Mouse (Mus musculus): ENCODE measurements around the gene Ccr3.
"Not testable (repeated sequence)": the region's sequence is repeated elsewhere in the genome, so short reads cannot be mapped to it uniquely, and the experiment has no call there.

Gene Ccr3

DNA sequence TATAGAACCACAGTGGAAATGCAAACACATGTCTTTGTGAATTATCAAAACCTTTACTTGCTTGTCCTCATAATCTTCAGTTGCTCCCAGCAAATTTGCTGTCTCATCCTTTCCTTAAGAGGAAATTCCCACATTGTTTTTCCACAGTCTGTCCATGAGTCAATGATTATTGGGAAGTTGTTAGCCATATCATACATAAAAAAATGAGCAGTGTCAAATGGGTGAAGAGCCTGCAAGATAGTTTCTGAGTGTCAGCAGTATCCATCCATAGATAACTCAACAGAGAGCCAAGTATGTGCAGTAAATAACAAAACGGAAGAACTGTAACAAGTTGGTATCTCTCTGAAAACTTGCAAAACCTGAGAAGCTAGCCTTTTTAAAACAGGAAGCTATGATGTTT, at the start of gene Ccr3:
Gene Ccr3 (plus strand): TSS at position 301 of the 400 bp plus-strand sequence.
- no peak for DNase-seq

- no peak for DNase-seq
Measured at GRCm38 (mm10) chr9:123975630-123976029, 46.1 kb upstream of the Ccr3 start.

- no peak for DNase-seq
Measured at GRCm38 (mm10) chr9:123976876-123977663, 44.7 kb upstream of the Ccr3 start.

GRCm38 (mm10) chr9:123978308-123978707, 43.5 kb upstream of the Ccr3 start, which contains the start of gene Ccr1l1:
Gene Ccr1l1 (minus strand): TSS chr9:123978408.
- DNase-seq: no peak

DNA sequence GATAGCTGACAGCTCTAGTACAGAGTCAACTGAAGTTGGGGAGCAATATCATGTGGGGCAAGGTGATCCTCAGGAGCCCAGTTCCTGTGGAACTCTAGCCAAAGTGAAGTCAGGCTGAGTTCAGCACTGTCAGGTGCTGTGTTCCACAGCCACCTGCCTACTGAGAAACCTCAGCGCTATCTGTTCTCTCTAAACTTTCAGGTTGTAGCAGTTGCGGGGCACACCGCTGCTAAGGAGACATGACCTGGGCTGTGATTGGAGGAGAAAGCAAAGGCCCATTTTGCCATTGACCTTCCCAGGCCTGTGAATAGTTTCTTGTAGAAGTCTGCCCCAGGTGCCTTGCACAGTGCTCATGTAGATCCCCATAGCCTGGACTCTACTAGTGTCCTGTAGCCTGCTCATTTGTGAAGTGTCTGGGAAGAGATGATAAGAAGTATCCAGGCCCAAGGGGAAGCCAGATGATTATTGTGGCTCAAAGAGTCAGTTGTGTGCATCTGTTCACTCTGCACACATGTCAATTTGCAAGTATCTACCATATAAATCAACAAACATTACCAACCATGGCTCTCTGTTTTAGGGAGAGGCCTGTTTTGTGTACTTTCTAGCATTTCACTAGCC, 40.8 kb upstream of the Ccr3 start:
- not testable (repeated sequence) for DNase-seq

DNA sequence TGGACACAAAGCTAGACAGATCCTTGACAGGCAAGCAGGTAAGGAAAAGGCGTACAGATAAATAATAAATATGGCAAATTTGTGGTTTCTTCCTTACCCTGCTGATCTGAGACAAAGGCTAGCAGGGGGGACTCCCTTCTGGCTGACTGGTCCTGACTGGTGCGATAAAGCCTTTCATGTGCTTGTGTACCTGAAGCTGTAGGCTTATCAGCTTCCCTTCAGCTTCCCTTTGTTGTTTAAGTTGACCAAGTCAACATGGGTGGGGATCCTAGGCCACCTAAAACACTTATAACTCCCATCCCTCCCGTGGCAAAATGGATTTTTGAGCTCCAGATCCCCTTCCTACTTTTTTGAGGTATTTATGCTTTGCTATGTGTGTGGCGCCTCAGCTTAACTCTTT, 39.9 kb upstream of the Ccr3 start:
- no peak for DNase-seq

DNA sequence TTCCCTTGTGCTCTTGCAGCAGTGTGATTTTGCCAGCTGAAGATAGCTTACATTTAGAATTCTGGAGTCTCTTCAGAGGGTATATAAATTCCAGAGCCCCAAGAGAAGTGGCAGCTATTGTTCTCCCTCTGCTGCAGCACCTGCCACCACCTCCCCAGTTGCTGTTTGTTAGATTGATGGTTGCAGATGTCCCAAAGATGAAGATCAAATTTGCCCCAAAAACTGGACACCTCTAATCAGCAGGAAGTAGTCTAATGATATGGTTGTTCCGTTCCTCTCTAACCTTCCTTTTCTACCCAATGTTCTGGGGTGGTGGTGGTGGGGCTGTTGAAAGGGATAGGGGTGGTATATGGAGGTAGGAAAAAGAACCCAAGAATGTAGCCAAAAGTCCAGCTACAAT, 39.1 kb upstream of the Ccr3 start:
- no peak for DNase-seq

- DNase-seq: no peak
Measured at GRCm38 (mm10) chr9:123984943-123985342, 36.8 kb upstream of the Ccr3 start.

DNA sequence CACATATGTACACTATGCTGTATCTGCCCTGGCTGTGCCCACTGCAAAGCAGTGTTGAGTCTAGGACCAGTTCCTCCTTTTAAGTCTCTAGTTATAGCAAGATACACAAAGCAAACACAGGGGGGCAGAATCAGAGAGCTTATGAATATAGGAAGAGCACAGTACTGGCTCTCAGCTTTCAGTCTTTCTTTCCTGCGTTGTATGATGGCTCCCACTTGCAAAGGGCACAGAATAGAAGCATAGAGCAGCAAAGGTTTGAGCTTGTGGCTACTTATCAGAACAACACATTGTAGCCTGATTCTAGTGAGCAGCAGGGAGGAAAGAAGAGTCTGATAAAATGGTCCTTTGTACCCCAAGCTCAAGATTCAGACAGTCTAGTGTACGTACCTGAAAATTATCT, 35.6 kb upstream of the Ccr3 start:
- DNase-seq: no peak

DNA sequence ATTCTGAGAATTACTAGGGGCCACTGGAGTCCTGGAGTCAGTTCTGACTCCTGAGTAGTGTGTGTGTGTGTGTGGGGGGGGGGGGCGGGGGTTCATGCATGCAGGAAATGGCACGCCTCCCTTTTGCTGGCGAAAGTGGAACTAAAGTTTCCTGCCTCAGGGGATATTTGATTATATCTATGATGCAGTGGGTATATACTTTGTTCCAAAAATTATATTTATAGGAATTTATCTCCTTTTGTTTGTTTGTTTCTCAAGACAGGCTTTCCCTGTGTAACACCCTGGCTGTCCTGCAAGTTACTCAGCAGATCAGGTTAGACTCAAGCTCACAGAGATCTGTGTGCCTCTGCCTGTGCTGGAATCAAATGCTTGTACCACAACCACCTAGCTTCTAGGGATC, 32.1 kb upstream of the Ccr3 start:
- no peak for DNase-seq

DNA sequence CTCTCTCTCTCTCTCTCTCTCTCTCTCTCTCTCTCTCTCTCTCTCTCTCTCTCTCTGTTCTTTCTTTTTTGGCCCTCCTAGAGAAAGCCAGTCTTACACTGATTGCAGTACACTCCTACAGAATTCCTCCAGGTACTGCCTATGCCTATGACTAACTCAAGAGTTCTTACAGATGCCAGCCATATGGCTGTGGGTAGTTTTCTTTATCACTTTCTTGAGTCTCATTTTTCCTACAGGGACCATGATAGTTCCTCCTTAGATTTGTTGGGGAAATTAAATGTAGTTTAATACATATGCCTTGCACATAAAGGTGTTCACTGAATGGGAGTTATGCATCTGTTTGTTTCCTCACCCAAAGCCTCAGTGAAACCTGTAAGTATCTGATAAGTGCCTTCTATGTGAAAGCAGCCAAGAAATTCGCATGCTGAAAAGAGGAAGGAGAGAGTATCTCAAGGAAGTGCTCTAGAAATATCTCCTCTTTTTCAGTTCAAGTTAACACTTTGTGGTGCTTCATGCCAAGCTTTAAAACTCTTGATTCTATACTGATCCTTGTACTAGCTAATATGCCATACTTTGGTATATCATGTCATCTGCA, 30.4 kb upstream of the Ccr3 start:
- DNase-seq: no peak

DNA sequence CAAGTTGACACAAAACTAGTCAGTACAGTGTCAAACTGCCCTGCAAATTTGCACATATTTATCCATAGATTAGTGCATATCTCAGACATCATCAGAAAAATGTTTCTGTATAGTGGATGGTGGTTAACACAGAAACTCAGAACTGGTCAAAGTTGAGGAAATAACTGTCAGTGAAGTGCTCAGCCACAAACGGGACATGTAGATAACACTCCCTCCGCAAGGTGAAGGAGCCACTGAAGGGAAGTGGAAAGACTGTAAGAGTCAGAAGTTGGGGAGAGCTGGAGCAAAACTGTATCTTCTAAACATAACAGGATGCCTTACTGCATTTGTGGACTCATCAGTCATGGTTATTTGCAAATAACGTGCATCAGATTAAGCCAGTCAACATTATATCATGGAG, 24.1 kb upstream of the Ccr3 start:
- no peak for DNase-seq

- DNase-seq: no peak
Measured at GRCm38 (mm10) chr9:123999784-124000183, 22.0 kb upstream of the Ccr3 start.

GRCm38 (mm10) chr9:124012691-124013090, 9.1 kb upstream of the Ccr3 start:
- no peak for DNase-seq

- no peak for DNase-seq
Measured at GRCm38 (mm10) chr9:124013270-124013669, 8.5 kb upstream of the Ccr3 start.

DNA sequence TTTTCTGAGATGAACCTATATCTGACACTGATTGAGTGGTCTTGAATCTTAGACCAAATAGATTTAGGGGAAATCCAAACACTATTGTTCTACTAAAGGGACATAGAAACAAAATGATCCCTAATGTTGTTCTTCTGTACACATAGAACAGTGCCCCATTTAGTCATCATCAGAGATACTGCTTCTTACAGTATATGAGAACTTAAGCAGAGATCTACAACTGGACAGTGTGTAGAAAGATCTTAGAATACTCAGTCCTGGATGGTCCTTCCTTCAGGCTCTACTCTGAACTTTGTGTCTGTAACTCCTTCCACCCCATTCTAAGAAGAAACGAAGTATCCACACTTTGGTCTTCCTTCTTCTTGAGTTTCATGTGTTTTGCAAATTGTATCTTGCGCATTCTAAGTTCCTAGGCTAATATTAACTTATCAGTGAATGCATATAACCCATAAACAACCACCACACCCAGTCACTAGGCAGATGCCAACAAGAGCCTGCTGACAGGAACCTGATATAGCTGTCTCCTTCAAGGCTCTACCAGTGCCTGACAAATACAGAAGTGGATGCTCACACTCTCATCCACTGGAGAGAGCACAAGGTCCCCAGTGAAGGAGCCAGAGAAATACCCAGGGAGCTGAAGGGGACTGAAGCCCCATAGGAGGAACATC, 6.7 kb upstream of the Ccr3 start:
- no peak for DNase-seq

GRCm38 (mm10) chr9:124016048-124016447, 5.7 kb upstream of the Ccr3 start:
- DNase-seq: no peak

DNA sequence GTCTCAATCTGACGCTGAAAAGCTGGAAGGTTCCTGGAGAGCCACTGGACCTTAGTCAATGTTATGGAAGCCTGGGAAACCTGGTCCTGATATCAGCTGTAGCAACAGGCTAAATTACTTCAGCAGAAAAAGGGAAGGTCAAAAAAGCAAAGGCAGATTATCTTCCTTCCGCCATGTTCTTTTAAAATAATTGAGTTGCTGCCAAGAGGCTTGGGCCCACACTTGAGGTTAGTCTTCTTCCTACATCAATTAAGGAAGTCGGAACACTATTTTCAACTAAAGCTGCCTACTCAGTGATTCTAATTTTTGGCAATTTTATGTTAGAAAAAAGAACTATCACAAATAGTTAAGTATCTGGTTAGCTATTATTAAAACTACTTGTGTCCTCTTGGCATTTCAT, 1.9 kb upstream of the Ccr3 start:
- DNase-seq: no peak

- DNase-seq: peak; percentile 26 to 41
Measured at GRCm38 (mm10) chr9:124033345-124033744, 11.6 kb downstream of the Ccr3 start.

DNA sequence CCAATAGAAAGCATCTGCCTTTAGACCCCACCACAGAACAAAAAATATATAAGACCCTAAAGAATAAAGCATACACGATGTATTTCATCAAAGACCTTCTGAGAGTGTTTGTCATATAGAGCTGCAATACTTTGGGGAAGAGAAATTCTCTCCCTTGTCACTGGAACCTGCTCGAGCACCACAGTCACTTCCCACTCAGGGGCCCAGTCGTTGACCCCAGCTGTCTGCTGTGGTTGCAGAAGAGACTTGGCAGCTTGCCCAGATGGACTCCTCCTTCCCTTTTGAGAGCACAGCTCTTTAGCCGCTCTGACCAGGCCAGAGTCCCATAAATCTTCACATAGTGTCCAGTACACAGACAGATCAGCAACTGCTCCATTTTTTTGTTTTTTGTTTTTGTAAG, 15.9 kb downstream of the Ccr3 start:
- peak; percentile 21 to 53 for DNase-seq

DNA sequence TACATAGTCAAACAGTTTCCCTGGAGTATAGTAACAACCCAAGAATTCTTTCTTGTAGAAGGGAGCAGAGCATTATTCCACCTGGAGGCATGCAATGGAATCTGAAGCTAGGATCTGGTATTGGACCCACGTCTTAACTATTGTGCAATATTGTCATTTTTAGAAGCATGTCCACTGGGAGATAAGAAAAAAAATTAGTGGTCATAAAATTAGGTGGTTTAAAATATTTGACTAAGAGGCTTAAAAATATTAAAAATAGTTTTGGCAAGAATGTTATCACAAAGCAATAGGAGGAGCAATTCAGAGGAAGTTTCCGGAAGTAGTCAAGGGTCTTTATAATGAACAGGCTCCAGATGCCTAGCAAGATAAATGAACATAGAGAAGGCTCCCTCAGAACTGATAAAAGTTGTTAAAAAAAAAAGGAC, 16.4 kb downstream of the Ccr3 start:
- no peak for DNase-seq

GRCm38 (mm10) chr9:124038949-124039348, 17.2 kb downstream of the Ccr3 start:
- no peak for DNase-seq

GRCm38 (mm10) chr9:124040932-124041331, 19.2 kb downstream of the Ccr3 start:
- no peak for DNase-seq

DNA sequence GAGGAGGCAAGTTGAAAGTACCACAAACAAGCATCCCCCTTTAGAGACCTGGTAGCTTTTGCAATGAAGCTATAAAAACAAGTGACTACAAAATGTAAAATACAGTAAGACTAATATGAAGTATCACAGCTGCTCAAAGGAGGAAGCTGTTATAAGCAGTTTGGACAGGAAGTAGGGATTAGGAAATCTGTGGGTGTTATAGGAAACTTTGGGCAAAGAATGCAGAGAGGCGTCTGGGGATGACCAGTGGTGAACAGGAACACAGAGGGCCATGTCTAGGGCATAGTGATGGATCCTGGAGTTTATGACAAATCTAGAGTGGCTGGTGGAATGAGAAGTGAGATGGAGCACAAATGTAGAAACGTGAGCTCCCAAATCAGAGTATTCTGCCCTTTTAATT, 31.8 kb downstream of the Ccr3 start:
- no peak for DNase-seq

Measured in cerebellum, postnatal 10 days (tissue).